Mouse (Mus musculus): ENCODE results near the gene Ikzf4.

Ikzf4 gene

DNA sequence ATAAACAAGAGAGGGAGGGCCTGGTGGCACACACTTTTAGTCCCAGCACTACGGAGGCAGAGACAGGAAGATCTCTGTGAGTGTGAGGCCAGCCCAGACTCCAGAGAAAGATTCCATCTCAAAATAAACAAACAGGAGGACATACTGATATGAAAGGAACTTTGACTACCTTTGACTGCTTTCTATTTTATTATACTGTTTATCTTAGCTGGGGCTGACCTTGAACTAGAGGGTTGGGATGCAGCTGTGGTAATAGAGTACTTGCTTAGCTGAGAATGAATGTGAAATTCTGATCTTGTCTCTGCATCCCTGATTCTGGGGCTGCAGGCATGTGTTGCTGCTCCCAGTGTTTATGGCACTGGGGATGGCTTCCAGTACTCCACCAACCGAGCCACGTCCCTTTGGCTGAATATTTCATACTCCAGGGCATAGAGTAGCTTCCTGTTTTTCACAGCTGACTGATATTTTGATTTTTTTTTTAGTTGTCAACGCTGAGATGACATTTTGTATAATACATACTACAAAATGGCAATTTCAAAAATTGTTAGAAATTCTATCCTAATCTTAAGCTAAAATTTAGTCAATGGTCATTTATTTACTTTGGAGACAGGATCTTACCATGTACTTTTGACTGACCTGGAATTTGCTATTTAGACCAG lies 43.2 kb downstream of the Ikzf4 start:
- no peak for DNase-seq

DNA sequence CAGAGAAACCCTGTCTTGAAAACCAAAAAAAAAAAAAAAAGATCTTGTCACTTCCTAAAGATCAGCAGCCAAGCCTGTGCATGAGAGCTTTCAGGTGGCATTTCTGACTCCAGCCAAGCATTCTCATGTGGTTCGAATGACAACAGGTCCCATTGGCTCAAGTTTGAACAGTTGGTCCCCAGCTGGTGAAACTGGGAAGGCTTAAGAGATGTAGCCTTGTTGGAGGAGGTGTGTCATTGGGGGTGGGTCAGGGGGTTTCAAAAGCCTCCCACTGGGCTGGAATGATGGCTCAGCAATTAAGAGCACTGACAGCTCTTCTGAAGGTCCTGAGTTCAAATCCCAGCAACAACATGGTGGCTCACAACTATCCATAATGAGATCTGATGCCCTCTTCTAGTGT lies 44.3 kb downstream of the Ikzf4 start:
- no peak for DNase-seq

DNA sequence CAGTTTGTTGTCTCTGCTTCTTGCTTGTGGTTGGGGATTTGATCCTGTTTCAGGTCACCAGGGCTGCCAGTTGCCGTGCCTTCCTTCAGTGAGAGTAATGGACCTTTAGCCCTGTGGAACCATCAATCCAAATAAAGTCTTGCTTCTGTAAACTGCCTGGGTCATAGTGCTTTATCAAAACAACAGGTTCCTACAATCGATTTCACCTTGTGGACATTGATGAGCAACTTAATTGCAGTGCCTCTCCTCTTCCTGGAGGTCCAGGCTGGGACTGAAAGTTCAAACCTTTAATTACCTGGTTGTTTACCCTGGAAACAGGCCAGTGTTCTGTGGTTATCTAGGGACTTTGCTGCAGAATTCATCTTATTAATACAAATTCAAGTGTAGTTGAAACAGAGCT lies 47.3 kb downstream of the Ikzf4 start:
- no peak for DNase-seq

DNA sequence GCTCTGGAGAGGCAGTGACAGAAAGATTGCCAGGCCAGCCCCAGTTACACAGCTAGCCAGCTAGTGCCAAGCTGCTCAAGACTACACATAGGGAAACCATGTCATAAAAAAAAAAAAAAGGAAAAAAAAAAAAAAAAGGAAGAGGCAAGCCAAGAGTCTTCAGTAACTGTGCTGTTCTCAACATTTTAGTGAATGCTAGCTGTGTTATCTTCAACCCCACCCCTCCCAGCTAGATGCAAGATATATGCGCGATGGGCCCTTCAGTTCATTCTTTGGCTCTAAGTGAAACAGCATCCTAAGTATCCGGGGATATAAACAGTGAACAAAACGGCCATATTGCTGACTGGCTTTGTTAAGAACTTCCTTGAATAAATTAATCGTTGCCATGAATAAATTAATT lies 53.0 kb downstream of the Ikzf4 start:
- DNase-seq: no peak

DNA sequence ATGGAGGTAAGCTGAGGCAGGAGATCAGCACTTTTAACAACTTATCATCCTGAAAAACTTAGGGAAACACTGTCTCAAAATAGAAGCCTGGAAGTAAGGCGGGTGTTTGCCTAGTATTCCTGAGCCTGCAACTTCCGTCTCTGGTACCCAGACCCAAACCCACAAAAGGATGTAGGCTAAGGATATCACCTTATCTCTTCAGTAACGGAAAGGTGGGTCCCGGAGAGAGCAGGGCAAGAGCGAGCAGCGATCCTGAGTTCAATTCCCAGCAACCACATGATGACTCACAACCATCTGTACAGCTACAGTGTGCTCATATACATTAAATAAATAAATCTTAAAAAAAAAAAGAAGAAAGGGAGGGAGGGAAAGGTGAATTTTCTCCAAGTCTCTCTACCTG lies 54.4 kb downstream of the Ikzf4 start:
- DNase-seq: no peak

DNA sequence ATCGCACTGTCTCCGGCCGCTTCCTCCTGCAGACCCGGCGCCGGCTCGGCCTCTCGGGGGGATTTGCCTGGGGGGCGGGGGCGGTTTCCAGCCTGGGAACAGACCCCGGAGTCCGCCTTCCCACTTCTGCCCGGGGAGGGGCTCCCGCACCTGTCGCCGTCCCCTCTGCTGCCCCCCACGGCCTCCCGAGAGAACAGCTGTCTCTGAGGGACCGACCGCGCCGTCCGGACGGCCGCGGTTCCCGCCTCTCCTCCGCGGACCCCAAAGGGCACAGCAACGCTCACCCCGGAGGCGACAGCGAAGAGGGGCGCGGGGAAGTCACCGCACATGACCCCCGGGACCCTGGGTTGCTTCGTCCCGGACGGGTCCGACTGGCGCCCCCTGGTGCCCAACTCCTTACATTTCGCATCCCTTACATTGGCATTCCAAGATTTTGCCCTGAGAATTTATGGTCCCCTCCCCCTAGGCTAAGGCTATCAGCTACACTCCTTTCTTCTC lies 55.5 kb downstream of the Ikzf4 start:
- peak; percentile 57 for DNase-seq

DNA sequence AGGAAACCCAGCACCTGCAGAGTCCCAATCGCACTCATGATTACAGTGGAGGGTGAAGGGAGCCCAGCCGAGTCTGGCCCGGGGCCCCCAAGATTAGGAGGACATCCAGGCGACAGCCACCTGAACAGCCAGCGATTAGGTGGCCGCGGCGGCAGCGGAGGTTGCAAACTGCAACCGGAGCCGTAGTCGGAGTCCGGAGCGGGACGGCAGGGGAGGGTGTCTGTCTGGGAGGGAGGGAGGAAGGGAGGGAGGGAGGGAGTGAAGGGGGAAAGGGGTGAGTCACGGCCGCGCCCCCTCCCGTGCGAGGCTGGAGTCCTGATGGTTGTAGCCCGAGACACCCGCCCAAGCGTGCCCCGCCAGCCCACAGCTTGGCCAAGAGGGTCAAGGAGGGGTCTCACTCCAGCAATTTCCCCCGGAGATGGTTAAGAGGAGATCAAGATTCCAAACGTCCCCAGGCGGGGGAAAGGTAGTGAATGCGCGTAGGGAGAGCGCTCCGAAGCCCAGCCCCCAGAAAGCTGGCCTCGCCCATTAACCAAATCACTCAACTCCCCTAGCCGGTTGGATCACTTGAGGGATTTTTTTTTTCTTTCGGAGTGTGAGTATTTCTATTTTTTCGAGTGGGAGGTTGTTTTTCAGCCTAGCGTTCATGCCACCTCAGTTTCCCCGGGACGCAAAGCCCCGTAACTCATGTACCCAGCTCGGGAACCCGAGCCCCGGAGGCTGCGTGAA lies 56.2 kb downstream of the Ikzf4 start, which contains the start of gene Erbb3:
Erbb3 (minus strand) TSS at position 189 of the 729 bp plus-strand sequence.
- no peak for DNase-seq

DNA sequence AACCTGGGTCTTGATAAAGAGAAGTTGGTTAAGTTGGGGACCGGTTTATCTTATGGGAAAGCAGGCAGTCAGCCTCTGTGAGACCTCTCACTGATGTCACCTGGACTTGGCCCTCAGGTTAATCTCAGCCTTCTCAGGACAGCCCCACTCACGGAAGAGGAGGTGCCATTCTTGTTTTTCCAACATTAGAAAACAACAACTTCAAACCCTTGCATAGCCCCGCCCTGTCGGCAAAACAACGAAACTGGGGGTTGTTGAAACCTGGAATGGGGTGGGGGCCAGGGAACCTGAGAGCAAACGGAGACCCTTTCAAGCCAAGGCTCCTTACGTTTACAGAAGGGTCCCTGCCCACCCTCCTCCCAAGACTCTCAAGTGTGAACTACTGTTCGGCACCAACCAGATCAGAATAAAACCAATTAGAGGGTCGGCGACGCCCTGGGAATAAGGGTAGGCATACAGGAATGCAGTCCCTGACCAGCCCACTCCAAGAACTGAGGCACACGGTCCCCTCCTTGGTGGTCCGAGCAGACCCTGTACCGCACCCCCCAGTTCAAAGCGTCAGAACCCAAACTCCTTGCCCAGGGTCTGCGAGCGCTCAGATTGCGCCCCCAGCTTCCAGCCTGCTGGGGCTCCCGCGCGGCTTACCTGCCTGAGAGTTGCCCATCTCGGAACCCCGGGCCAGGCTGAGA lies 56.9 kb downstream of the Ikzf4 start:
- DNase-seq: no peak

DNA sequence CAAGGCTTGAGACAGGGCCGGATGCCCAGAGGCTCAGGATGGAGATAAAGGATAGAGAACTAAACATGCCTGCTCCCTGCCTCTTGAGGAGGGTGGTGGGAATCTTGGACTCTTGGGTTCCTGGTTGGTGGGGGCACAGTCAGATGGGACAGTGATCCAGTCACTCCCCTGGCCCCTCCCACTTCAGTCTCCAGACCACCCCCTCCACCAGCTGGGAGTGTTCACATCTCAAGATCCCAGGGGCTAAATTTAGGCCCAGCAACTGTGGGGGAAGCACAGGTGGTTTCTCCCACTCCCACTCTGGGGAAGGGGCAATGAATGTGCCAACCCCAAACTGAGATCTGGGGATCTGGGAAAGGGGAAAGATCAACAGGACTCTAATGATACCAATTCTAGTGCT lies 57.7 kb downstream of the Ikzf4 start:
- no peak for DNase-seq

DNA sequence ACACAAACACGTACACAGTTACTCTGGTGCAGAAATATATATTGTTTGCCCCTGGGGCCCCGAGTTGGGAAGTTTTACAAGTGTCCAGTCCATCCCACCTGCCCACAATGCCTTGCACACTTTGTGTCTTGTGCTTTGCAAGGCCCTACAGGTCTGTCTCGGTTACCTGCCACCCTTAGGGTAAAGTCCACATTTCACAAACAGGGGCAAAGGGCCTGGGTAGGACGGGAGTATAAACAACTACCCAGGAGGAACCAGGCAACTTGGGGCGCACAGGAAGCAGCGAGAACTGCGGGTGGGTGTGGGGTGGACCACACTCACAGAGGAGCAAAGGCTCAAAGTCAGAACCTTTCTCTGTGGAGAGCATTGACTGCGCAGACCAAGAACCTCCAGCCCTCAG lies 58.1 kb downstream of the Ikzf4 start:
- DNase-seq: no peak

DNA sequence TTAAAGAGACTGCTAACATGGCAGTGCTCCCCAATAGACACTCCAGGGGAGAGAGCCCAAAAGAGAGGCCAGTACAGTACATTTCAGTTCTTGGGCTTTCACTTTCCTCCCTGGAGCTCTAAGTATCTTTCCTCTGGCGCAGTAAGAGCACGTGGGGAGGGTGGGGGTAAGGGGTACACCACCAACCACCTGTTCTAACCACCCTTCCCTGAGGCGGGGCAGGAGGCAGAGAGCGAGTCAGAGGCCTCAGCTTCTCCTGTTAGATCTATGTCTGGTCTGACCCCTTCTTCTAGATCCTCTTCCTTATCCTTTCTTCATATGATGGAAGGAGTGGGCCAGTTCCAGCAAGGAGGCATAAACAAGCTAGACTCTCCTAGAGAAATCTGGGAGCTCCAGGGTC lies 58.7 kb downstream of the Ikzf4 start:
- no peak for DNase-seq

DNA sequence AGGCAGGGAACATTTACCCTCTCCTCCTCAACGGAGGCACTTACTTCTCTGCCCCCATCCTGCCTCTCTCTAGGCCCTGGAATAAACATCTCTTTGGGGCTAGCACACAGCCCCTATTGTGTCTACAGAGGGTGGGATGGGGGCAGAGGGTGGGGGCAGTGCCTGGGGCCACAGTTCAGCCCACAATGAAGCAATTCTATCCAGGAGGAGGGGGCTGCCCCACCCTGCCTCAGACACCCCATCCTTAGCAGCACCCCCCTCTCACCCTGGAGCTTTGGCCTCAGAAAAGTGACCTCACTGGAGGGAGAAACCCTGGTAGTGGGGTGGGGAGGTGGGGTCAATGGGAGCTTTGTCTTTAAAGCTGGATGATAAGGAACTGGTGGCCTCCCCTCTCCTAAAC lies 59.2 kb downstream of the Ikzf4 start:
- no peak for DNase-seq

DNA sequence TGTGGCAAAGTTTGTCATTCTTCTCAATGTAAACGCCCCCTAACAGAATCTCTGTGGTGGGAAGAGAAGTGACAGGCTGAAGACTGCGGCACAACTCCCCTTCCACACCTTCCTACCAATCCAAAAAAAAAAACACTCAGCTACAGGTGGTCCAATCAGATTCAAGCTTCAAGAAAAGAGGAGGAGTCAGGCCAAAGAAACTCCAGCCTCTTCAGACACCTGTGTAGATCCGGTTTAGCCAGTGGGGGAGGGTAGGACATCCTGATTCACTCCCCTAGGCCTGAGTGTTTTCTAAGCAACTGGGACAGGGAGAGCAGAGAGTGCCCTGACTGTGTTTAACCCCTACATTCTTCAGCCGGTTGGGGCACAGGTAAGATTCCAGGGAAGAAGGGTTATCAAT lies 61.4 kb downstream of the Ikzf4 start:
- DNase-seq: no peak

DNA sequence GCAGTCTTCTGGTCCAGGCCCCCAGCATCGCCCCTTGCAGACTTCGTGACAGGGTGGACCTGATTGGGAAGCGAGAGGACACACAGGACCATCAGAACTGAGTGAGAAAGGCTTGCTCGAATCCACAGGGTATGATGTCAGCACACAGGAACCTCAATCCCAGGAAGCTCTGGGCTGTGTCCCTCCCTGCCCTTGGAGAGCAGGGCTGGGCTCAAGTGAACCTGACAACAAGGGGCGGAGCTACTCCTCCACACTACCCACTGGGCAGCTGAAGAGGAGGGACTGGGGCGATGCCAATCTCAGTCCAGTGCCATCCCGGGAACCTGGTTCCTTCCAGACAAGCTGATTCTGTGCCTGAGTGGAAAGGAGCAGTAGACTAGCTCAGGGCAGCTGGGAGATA lies 62.1 kb downstream of the Ikzf4 start:
- peak; percentile 69 for DNase-seq
